Mouse (Mus musculus) heart, adult 2 months (tissue): ENCODE measurements around the gene Haus5. TPM values are rescaled to one million over a fixed set of nuclear protein-coding genes. Genes with fewer than 3 reads are reported as not detected.

Experiments used
- DNase-seq, 2 experiments: peaks; one replicate each; pipeline ENCODE4 v3.0.0; 2021
- H3K27ac ChIP-seq: fragments of 200-600 bp; 2 replicates; pipeline ENCODE4 v1.8.1; 2022
- H3K27me3 ChIP-seq: fragments of 200-500 bp; 2 replicates; pipeline ENCODE4 v1.6.1; 2012; ENCODE audit warnings: mild to moderate bottlenecking, low read length, inconsistent platforms, mixed read lengths; ENCODE audit not compliant: control insufficient read depth, insufficient read depth
- H3K36me3 ChIP-seq: fragments of 200-500 bp; 2 replicates; pipeline ENCODE4 v1.6.1; 2012; ENCODE audit warnings: low read length, inconsistent platforms; ENCODE audit not compliant: control insufficient read depth, insufficient read depth
- H3K4me1 ChIP-seq: fragments of 200-500 bp; 2 replicates; pipeline ENCODE4 v1.6.1; 2011; ENCODE audit warnings: low read length; ENCODE audit not compliant: control insufficient read depth, insufficient read depth
- H3K4me3 ChIP-seq: fragments of 200-600 bp; 2 replicates; pipeline ENCODE4 v1.8.1; 2022
- H3K79me2 ChIP-seq: fragments of 200-500 bp; replicated peaks from 2 replicates; pipeline ENCODE4 v1.6.1; 2012; ENCODE audit warnings: mild to moderate bottlenecking, inconsistent platforms, low read length, moderate library complexity, mixed read lengths; ENCODE audit not compliant: control insufficient read depth, insufficient read depth
- H3K9ac ChIP-seq: fragments of 200-500 bp; 2 replicates; pipeline ENCODE4 v1.6.1; 2012; ENCODE audit warnings: low read depth, mild to moderate bottlenecking, control low read depth, inconsistent platforms, low read length, mixed read lengths
- CTCF ChIP-seq: fragments of 200-600 bp; IDR thresholded peaks from 2 replicates; pipeline ENCODE4 v1.8.1; 2022; ENCODE audit warnings: antibody characterized with exemption, mild to moderate bottlenecking, moderate library complexity
- EP300 ChIP-seq: fragments of 200-500 bp; IDR thresholded peaks from 2 replicates; pipeline ENCODE4 v1.6.1; 2011; ENCODE audit warnings: low read depth, low read length, control low read depth; ENCODE audit not compliant: insufficient read depth
- POLR2A ChIP-seq: fragments of 200-500 bp; IDR thresholded peaks from 2 replicates; pipeline ENCODE4 v1.6.1; 2011; ENCODE audit warnings: mild to moderate bottlenecking, low read depth, low read length, control low read depth; ENCODE audit not compliant: insufficient read depth
- WGBS: fragments of 180-500 bp; shearing (Covaris S2); methylation state at CpG from one replicate; pipeline ENCODE4 v1.1.7; 2018; 5-methylcytosine and 5-hydroxymethylcytosine counted together
- intact Hi-C: fragments of 180-260 bp; cut with DNase I; formaldehyde crosslinking; loops from one replicate; pipeline ENCODE4 v1.15.1; 2025
- polyA plus RNA-seq: library from polyadenylated mRNA; depleted of rRNA; stranded (reverse); fragments of >200 nt; gene quantifications from 2 replicates; pipeline ENCODE4 v1.2.3, GENCODE M21; 2012
- total RNA-seq, 2 experiments: library from RNA; stranded (reverse); gene quantifications; 2 replicates each; pipeline ENCODE4 v1.2.3; 2021

The Haus5 gene
- total and polyA plus RNA-seq, 3 experiments, result 3.3 to 3.9 (median 3.7) TPM

- Histone ChIP-seq H3K27ac (no peak overlapping the region), H3K4me3 (no peak overlapping the region), H3K79me2 (no peaks in the 10 kb centered on the region), H3K9ac (no peak overlapping the region), H3K36me3 (no peaks in the 10 kb centered on the region), H3K27me3 (peaks cover 15% of the 10 kb centered on the region), H3K4me1 (no peaks in the 10 kb centered on the region)
- TF ChIP-seq EP300, result no peak
- peak; percentile 58 for TF ChIP-seq CTCF
- TF ChIP-seq POLR2A, result no peak
- 2% methylated on average over 20 of the region's 20 CpGs for WGBS
- intact Hi-C loops, result no loop called here
- DNase-seq, result peak; percentile 18 to 42
Measured at GRCm38 (mm10) chr7:30634621-30635020, 30.2 kb downstream of the Haus5 start.

GRCm38 (mm10) chr7:30633762-30634412 is 30.9 kb downstream of the Haus5 start:
- Histone ChIP-seq H3K79me2 (no peaks in the 10 kb centered on the region), H3K27ac (no peak overlapping the region), H3K4me3 (no peak overlapping the region), H3K36me3 (no peaks in the 10 kb centered on the region), H3K4me1 (no peaks in the 10 kb centered on the region), H3K9ac (no peak overlapping the region), H3K27me3 (peaks cover 15% of the 10 kb centered on the region)
- intact Hi-C loops, result no loop called here
- no peak for TF ChIP-seq POLR2A
- TF ChIP-seq EP300, result no peak
- no peak for TF ChIP-seq CTCF
- DNase-seq, result no peak
- WGBS, result 14% methylated on average over 27 of the region's 27 CpGs

GRCm38 (mm10) chr7:30629013-30629412 is 35.8 kb downstream of the Haus5 start:
- no peak overlapping the region for H3K9ac ChIP-seq
- no peak overlapping the region for H3K27ac ChIP-seq
- DNase-seq, result no peak
- H3K79me2 ChIP-seq, result no peaks in the 10 kb centered on the region; the same call in none of the 2 replicates
- H3K36me3 ChIP-seq, result peaks cover 7% of the 10 kb centered on the region
- H3K27me3 ChIP-seq, result peaks cover 4% of the 10 kb centered on the region; the same call in 1 of the 2 replicates
- peaks cover 4% of the 10 kb centered on the region for H3K4me1 ChIP-seq
- TF ChIP-seq POLR2A (no peak), CTCF (no peak), EP300 (no peak)
- intact Hi-C loops, result no loop called here
- H3K4me3 ChIP-seq, result no peak overlapping the region

- no peak overlapping the region for H3K4me3 ChIP-seq
- no peak for DNase-seq
- peaks cover 10% of the 10 kb centered on the region for H3K36me3 ChIP-seq
- TF ChIP-seq EP300 (no peak), POLR2A (no peak), CTCF (no peak)
- H3K27me3 ChIP-seq, result no peaks in the 10 kb centered on the region
- 86% methylated on average over 5 of the region's 5 CpGs for WGBS
- no peak overlapping the region for H3K9ac ChIP-seq
- H3K79me2 ChIP-seq, result peaks cover 2% of the 10 kb centered on the region
- H3K27ac ChIP-seq, result no peak overlapping the region
- peaks cover 4% of the 10 kb centered on the region for H3K4me1 ChIP-seq
- intact Hi-C loops, result loop anchor here (2.0 kb wide), 1 partner anchor 24 kb away; the partner anchor contains the start of gene Rbm42
Measured at GRCm38 (mm10) chr7:30626647-30627046, 38.1 kb downstream of the Haus5 start.

- peak within 1 kb of the TSS; percentile 91 for H3K9ac ChIP-seq
- peaks cover 4% of the 10 kb centered on the region for H3K4me1 ChIP-seq
- peak; percentile 88 for TF ChIP-seq POLR2A
- TF ChIP-seq EP300, result 0 out of 2 replicates have a peak, but pooled peaks have one; percentile 18
- TF ChIP-seq CTCF, result no peak
- intact Hi-C loops, result loop anchor here (1.0 to 2.0 kb wide), 2 partner anchors 25 to 36 kb away; partner anchors contain the start of gene Rbm42
- peaks cover 2% of the 10 kb centered on the region for H3K79me2 ChIP-seq
- peak within 1 kb of the TSS; percentile 94 for H3K27ac ChIP-seq
- H3K27me3 ChIP-seq, result no peaks in the 10 kb centered on the region
- peak; percentile 89 to 92 for DNase-seq
- under 1% methylated on average over 44 of the region's 44 CpGs for WGBS
- peaks cover 13% of the 10 kb centered on the region for H3K36me3 ChIP-seq
- peak within 1 kb of the TSS; percentile 71 for H3K4me3 ChIP-seq
Measured at GRCm38 (mm10) chr7:30625530-30626384, 39.0 kb downstream of the Haus5 start, which contains the start of gene Cox6b1. Gene Cox6b1, minus strand, starts transcription at chr7:30626151.

- peaks cover 2% of the 10 kb centered on the region; the same call in 1 of the 2 replicates for H3K79me2 ChIP-seq
- DNase-seq, result peak in 1 of 2 experiments; percentile 37
- H3K9ac ChIP-seq, result no peak overlapping the region
- H3K4me3 ChIP-seq, result no peak overlapping the region
- WGBS, result 90% methylated on average over 3 of the region's 3 CpGs
- intact Hi-C loops, result no loop called here
- H3K27me3 ChIP-seq, result no peaks in the 10 kb centered on the region
- no peaks in the 10 kb centered on the region; the same call in 1 of the 2 replicates for H3K4me1 ChIP-seq
- peaks cover 12% of the 10 kb centered on the region for H3K36me3 ChIP-seq
- no peak overlapping the region for H3K27ac ChIP-seq
- TF ChIP-seq POLR2A, result no peak
- peak; percentile 76 for TF ChIP-seq CTCF
- no peak for TF ChIP-seq EP300
Measured at GRCm38 (mm10) chr7:30619202-30619601, 45.6 kb downstream of the Haus5 start.
